Mouse (Mus musculus) ES-E14 (cell line): ENCODE measurements around the gene Egfl8.

ENCODE experiments used
- HCFC1 ChIP-seq: IDR thresholded peaks from 2 replicates; pipeline ENCODE4 v1.6.1; 2012; ENCODE audit warnings: low read length, inconsistent platforms, borderline replicate concordance; ENCODE audit not compliant: insufficient read depth
- MAFK ChIP-seq: IDR thresholded peaks from 2 replicates; pipeline ENCODE4 v1.6.1; 2014; ENCODE audit warnings: mild to moderate bottlenecking, low read depth, low read length, inconsistent platforms; ENCODE audit not compliant: insufficient read depth

GRCm38 (mm10) chr17:34603375-34604060 is 12.3 kb downstream of the Egfl8 start, which contains the start of gene Rnf5:
- TF ChIP-seq MAFK = no peak
- TF ChIP-seq HCFC1 = 0 out of 2 replicates have a peak, but pooled peaks have one; percentile 35
